Mouse (Mus musculus) heart, postnatal 36 days (tissue): ENCODE measurements around the gene Wfdc12. TPM values are rescaled to one million over a fixed set of nuclear protein-coding genes. Genes with fewer than 3 reads are reported as not detected.

Experiments
- total RNA-seq, 2 experiments: library from RNA; stranded (reverse); gene quantifications; 2 replicates each; pipeline ENCODE4 v1.2.3; 2021

Gene Wfdc12
- total RNA-seq, 2 experiments from 2014 or later, result not detected

Other genes starting within 250 kb of the Wfdc12 start
- gene Ywhab, start 195.6 kb downstream of the Wfdc12 start, total RNA-seq, result 10 to 100 TPM; 76.0 to 76.3 TPM
- under 1 TPM in 1 of 2 experiments, not detected in 1; 0.89 TPM for gene Pabpc1l, start 165.2 kb downstream of the Wfdc12 start, total RNA-seq
- gene Stk4, start 120.3 kb downstream of the Wfdc12 start, total RNA-seq, result 10 to 100 TPM; 17.0 to 20.4 TPM
- 10 to 100 TPM; 17.6 to 21.0 TPM for gene Tomm34, start 119.4 kb downstream of the Wfdc12 start, total RNA-seq
- not detected for gene Kcns1, start 19.5 kb downstream of the Wfdc12 start, total RNA-seq
- not detected for gene Wfdc5, start 7.9 kb downstream of the Wfdc12 start, total RNA-seq
- gene Wfdc15a, start 9.5 kb upstream of the Wfdc12 start, total RNA-seq, result not detected
- not detected for gene Wfdc15b, start 31.1 kb upstream of the Wfdc12 start, total RNA-seq
- gene Svs2, start 47.9 kb upstream of the Wfdc12 start, total RNA-seq, result not detected
- not detected for gene Svs3b, start 66.0 kb upstream of the Wfdc12 start, total RNA-seq
- not detected for gene Svs4, start 87.9 kb upstream of the Wfdc12 start, total RNA-seq
- gene Svs3a, start 98.7 kb upstream of the Wfdc12 start, total RNA-seq, result not detected
- gene Svs6, start 126.1 kb upstream of the Wfdc12 start, total RNA-seq, result not detected
- gene Svs5, start 142.1 kb upstream of the Wfdc12 start, total RNA-seq, result not detected
- 10 to 100 TPM in 1 of 2 experiments, 1 to 10 TPM in 1; 8.0 to 11.0 TPM for gene Slpi, start 198.5 kb upstream of the Wfdc12 start, total RNA-seq
- gene Rbpjl, start 212.5 kb upstream of the Wfdc12 start, total RNA-seq, result not detected
- gene Matn4, start 214.6 kb upstream of the Wfdc12 start, total RNA-seq, result under 1 TPM; 0.51 to 0.75 TPM